Mouse (Mus musculus) 3134 (cell line): ENCODE results near the gene Slc22a23.

Source experiments
- DNase-seq: peaks from one replicate; pipeline ENCODE4 v3.0.0-alpha.2; 2011; ENCODE audit warnings: low spot score; ENCODE audit not compliant: insufficient read length; ENCODE audit errors: extremely low read depth

Gene Slc22a23

GRCm38 (mm10) chr13:34242211-34242610 lies 102.8 kb downstream of the Slc22a23 start:
- DNase-seq = no peak

DNA sequence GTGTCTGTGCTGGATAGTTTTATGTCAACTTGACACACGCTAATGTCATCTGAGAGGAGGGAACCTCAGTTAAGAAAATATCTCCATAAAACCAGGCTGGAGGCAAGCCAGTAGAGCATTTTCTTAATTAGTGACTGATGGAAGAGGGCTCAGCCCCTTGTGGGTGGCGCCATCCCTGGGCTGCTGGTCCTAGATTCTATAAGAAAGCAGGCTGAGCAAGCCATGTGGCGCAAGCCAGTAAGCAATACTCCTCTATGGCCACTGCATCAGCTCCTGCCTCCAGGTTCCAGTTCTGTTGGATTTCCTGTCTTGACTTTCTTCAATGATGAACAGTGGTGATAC lies 104.9 kb downstream of the Slc22a23 start:
- no peak for DNase-seq

- DNase-seq = no peak
Measured at GRCm38 (mm10) chr13:34239371-34240086, 105.5 kb downstream of the Slc22a23 start.

- no peak for DNase-seq
Measured at GRCm38 (mm10) chr13:34238646-34239290, 106.2 kb downstream of the Slc22a23 start.

GRCm38 (mm10) chr13:34235056-34235455 lies 109.9 kb downstream of the Slc22a23 start:
- DNase-seq = peak; percentile 12

GRCm38 (mm10) chr13:34234439-34234838 lies 110.5 kb downstream of the Slc22a23 start:
- peak; percentile 61 for DNase-seq

DNA sequence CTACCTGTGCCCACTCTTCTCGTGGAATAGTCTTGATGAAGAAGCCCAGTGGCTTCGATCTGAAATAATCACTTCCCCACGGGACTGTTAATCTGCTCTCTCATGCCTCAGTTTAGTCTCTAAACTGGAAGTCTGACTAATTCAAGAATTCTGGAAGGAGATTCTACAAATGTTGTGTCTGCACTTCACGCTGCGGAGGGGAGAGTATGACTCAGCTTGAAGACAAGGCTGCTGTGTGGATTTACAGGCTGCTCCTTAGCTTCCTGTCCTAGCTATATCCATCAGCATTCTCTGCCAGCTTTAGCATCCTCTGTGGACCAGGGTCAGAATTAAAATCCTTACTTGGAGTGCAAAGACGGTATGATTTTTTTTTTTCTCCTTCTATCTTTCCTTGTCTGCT lies 112.0 kb downstream of the Slc22a23 start:
- peak; percentile 18 for DNase-seq

GRCm38 (mm10) chr13:34228905-34229304 lies 116.1 kb downstream of the Slc22a23 start:
- no peak for DNase-seq

DNA sequence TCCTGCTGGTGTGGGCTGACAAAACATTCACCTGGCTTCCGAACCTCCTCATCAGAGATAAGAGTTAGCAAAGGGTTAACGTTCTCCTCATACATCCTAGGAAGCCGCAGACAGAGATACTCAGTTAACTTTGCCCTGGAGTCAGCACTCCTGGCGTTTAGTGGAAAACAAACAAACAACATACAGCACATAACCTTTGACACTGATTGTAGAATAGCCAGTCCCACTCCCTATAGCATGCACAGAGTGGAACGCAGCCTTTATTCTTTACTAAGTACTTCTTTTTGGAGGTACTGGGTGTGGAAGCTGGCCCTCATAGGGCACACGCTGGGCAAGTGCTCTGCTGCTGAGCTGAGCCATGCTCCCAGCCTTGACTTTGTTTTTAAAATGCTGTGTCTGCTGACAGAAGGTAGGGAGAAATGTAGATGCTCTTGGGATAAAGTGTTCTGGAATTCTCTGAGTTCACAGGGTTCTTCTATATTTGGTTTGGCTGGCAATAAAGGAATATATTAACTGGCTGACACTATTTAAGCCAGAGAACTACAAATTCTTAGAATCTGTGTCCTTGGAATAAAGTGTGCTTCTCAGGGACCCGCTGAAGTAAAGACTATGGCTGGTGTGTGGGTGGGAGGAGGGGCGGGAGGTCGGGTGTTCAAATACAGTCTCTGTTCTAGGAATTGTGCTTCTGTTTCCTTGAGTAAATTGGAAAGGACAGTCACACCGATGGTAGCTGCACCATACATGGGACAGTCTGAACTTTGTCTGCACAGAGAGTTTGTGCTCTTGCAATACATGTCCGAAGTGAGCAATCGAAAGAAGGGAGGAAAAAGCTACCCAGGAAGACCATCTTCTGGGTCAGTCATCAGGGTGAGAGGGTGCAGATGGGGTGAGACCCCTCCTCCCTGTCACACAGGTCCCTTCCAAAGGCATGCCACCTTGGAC lies 117.0 kb downstream of the Slc22a23 start:
- DNase-seq = no peak

DNA sequence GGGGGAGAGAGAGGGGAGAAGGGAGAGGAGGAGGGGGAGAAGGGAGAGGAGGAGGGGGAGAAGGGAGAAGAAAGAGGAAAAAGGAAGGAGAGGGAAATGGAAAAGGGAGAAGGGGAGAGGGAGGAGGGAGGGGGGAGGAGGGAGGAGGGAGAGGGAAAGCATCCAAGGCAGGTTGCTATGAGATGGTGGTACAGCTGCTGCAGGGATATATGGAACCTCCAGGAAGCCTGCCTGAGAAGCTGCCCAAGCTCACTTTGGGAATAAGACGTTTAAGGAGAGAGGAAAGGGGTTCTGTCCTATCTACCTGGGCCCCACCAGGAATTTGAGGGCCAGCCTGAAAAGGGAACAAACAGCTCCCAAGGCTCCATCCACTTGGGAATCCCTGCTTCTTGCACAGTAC lies 118.0 kb downstream of the Slc22a23 start:
- DNase-seq = no peak

DNA sequence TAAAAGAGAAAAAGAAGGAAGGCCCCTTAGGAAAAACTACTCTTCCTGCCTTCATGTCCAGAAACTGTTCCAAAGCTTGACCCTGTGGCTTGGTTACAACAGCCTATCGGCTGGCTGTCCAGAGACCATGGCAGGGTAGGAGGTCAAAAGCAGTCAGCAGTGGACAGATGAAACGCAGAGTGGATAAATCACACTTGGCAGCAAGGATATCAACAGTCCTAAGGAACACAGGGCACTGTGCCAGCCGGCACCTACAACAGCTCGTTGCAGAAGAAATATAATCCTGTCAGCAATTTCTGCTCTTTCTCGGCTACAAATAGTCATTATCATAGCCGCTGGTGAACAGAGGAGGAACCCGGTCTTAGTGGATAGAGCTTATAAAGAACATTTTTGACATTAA lies 122.0 kb downstream of the Slc22a23 start:
- DNase-seq = no peak

- DNase-seq = no peak
Measured at GRCm38 (mm10) chr13:34219728-34220127, 125.3 kb downstream of the Slc22a23 start.

GRCm38 (mm10) chr13:34218776-34219175 lies 126.2 kb downstream of the Slc22a23 start:
- DNase-seq = no peak

DNA sequence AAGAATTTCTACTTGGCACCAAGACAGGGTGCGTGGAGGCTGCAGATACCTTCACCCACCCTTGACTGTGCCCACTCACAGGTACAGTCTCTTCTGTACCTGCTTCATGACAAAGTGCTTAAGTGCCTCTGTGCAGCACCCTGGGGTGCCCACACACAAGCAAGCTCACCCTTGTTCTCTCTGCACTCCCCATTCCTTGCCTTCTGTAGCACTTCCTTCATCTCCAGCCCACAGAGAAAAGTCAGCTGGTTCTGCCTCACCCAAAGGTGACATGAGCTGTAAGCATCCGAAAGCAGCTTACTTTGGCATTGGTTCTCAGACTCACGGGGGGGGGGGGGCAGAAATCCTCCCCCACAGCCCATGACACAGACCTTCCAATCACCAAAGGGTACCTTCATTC lies 130.1 kb downstream of the Slc22a23 start:
- DNase-seq = no peak

DNA sequence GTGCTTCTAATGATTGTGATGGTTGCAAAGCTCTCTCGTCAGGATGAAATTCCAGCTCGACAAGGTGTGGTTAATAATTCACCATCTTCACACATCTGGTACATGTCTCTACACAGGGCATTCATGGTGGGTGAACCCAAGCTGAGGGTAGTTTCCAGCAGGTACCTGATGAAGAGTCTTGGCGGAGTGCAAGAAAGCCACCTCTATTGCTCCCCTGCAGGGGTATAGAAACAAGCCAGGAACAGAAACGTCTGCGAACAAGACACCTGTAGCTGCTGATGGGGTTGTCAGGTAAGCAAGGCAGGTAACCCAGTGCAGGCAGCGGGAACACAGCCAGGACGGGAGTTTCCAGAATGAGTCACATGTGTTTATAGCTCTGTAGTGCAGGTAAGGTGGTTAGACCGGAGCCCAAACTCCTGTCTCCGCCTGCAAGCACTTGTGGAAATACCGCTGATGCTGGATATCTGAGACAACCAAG lies 132.2 kb downstream of the Slc22a23 start:
- no peak for DNase-seq

GRCm38 (mm10) chr13:34211261-34211775 lies 133.7 kb downstream of the Slc22a23 start:
- DNase-seq = peak; percentile 29

- no peak for DNase-seq
Measured at GRCm38 (mm10) chr13:34207714-34208470, 137.1 kb downstream of the Slc22a23 start.

DNA sequence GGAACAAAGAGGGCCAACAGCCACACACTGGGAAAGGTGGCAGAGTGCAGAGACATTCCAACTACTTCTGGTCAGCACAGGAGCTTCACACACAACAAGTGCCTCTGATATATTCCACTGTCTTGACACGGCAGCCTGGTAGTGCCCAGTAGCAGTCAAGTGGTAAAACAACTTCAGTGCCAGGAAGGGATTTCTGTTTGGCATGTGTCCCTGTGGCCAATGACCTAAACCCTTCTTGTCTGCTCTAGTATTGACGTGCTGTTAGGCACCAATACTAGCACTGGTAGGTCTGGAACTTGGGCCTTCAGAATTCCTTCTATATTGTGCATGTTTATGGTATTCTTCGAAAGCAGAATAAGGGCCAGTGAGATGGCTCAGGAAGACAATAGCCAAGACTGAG lies 139.8 kb downstream of the Slc22a23 start:
- no peak for DNase-seq

DNA sequence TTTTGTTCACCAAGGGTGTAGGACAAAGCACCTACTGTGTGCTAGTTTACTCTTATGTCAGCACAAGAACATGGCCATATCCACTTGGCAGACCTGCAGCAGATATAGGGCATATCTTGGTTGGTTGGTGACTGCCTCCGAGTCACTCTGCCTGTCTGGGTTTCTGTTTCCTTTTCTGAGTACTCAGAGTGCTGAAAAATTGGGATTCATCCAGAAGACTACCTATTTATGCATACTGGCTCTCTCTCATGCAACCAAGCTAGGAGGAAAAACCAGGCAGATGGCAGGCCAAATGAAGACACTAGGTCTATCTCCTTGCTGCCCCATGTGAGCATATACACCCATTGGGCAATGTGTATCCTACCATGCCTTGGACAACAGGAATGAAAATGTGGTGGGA lies 149.3 kb downstream of the Slc22a23 start:
- DNase-seq = no peak

GRCm38 (mm10) chr13:34193384-34193783 lies 151.6 kb downstream of the Slc22a23 start:
- no peak for DNase-seq
